Mouse (Mus musculus) kidney, adult 2 months (tissue): ENCODE data around the gene Prr5l.

Source experiments
- CTCF ChIP-seq: fragments of 200-500 bp; conservative IDR thresholded peaks from 2 replicates; pipeline ENCODE4 v1.5.1; 2011; ENCODE audit warnings: low read depth, mild to moderate bottlenecking, control low read depth, low read length, moderate library complexity, mixed read lengths; ENCODE audit not compliant: insufficient read depth, insufficient read length
- POLR2A ChIP-seq: fragments of 200-500 bp; IDR thresholded peaks from one replicate; pipeline ENCODE4 v1.6.1; 2011; ENCODE audit warnings: low read depth, low read length, control low read depth

- TF ChIP-seq POLR2A: no peak
- TF ChIP-seq CTCF: no peak
Observed at GRCm38 (mm10) chr2:101797901-101798250, 85.0 kb downstream of the Prr5l start.
